Mouse (Mus musculus): ENCODE results near the gene Taf9b. TPM values are rescaled to one million over a fixed set of nuclear protein-coding genes. Genes with fewer than 3 reads are reported as not detected.

Gene Taf9b
- 68.6 TPM for polyA plus RNA-seq (2014; fragmentation: Illumina TruSeq; extraction: RNeasy Lipid Tissue Mini Kit (QIAGEN cat#74804); ENCODE audit: low read depth, low replicate concordance)

GRCm38 (mm10) chrX:106221058-106221457 lies at the start of gene Taf9b:
Gene Taf9b, minus strand, starts transcription at chrX:106221158.

GRCm38 (mm10) chrX:106255276-106255675 lies 34.3 kb upstream of the Taf9b start, which contains the start of gene Fnd3c2:
Gene Fnd3c2, minus strand, starts transcription at chrX:106255376.

GRCm38 (mm10) chrX:106186713-106187649 lies 34.0 kb downstream of the Taf9b start, which contains the start of gene Pgk1:
Gene Pgk1, plus strand, starts transcription at chrX:106187100.

Other genes with a start within 250 kb of the Taf9b start
- 169 TPM for gene Magt1, start 209.3 kb downstream of the Taf9b start, polyA plus RNA-seq (2014; fragmentation: Illumina TruSeq; extraction: RNeasy Lipid Tissue Mini Kit (QIAGEN cat#74804); ENCODE audit: low read depth, low replicate concordance)
- gene Cox7b, start 205.5 kb downstream of the Taf9b start, polyA plus RNA-seq (2014; fragmentation: Illumina TruSeq; extraction: RNeasy Lipid Tissue Mini Kit (QIAGEN cat#74804); ENCODE audit: low read depth, low replicate concordance): 2,143 TPM
- 43.5 TPM for gene Atp7a, start 193.9 kb downstream of the Taf9b start, polyA plus RNA-seq (2014; fragmentation: Illumina TruSeq; extraction: RNeasy Lipid Tissue Mini Kit (QIAGEN cat#74804); ENCODE audit: low read depth, low replicate concordance)
- gene Tlr13, start 78.0 kb downstream of the Taf9b start, polyA plus RNA-seq (2014; fragmentation: Illumina TruSeq; extraction: RNeasy Lipid Tissue Mini Kit (QIAGEN cat#74804); ENCODE audit: low read depth, low replicate concordance): 1.5 TPM
- 521 TPM for gene Pgk1, start 34.1 kb downstream of the Taf9b start, polyA plus RNA-seq (2014; fragmentation: Illumina TruSeq; extraction: RNeasy Lipid Tissue Mini Kit (QIAGEN cat#74804); ENCODE audit: low read depth, low replicate concordance)
- gene Fnd3c2, start 34.2 kb upstream of the Taf9b start, polyA plus RNA-seq (2014; fragmentation: Illumina TruSeq; extraction: RNeasy Lipid Tissue Mini Kit (QIAGEN cat#74804); ENCODE audit: low read depth, low replicate concordance): not detected

All from kidney, adult 10 weeks (tissue).